Mouse (Mus musculus): Measurements from ENCODE around the gene Trap1. TPM values are rescaled to one million over a fixed set of nuclear protein-coding genes. Genes with fewer than 3 reads are reported as not detected.
"Not testable (repeated sequence)": the region's sequence is repeated elsewhere in the genome, so short reads cannot be mapped to it uniquely, and the experiment has no call there.

Trap1 gene
- polyA plus RNA-seq, 1 experiment from 2014 or later, result 51.5 TPM

DNA sequence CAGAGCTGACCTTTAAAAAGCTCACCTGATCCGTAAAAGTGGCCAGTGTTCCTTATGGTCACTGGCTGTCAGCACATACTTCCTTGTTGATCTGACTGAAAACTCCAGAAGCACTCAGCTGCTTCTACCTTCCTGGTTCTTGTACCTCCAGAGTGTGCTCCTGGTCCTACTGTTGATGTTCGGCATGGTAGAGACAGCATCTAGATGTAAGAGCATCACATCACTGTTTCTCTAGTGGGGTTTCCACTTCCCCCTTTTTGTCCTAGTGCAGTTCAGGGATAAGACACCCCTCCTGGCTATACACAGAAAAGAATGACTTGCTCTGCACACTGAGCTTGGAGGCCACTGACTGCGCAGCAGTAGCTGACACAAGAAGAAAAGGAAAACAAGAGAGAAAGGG, 43.2 kb downstream of the Trap1 start:
- ATAC-seq (replicated peaks), result no peak
- H3K36me3 ChIP-seq, result peaks cover 23% of the 10 kb centered on the region
- no peak overlapping the region for H3K4me2 ChIP-seq (replicated peaks)
- 87% methylated on average over 3 of the region's 3 CpGs for WGBS
- H3K27me3 ChIP-seq, result no peaks in the 10 kb centered on the region
- no peak overlapping the region for H3K9ac ChIP-seq (replicated peaks)
- H3K27ac ChIP-seq (replicated peaks), result no peak overlapping the region
- H3K9me3 ChIP-seq, result no peaks in the 10 kb centered on the region
- no peak overlapping the region for H3K4me3 ChIP-seq
- no peaks in the 10 kb centered on the region for H3K4me1 ChIP-seq

DNA sequence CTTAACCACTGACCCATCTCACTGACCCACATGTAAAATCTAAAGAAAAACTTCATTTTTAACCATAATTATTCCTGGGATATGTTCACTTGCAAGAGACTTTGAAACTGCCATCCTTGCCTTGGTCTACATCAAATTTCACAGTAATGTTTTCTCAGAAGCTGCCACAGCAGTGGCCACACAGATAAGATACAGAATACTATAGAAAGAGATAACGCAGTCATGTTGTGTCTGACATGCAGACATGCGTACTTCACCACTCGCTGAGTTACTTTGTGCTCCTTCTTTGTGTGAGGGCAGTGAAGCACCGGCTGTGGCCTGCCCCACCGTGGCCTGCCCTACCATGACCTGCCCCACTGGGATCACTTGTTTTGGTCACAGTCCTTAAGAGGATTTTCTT, 43.7 kb downstream of the Trap1 start:
- no peak for ATAC-seq (replicated peaks)
- Histone ChIP-seq H3K4me2 (replicated peaks) (no peak overlapping the region), H3K4me1 (no peaks in the 10 kb centered on the region), H3K36me3 (peaks cover 18% of the 10 kb centered on the region), H3K9ac (replicated peaks) (no peak overlapping the region), H3K9me3 (no peaks in the 10 kb centered on the region), H3K27ac (replicated peaks) (no peak overlapping the region), H3K27me3 (no peaks in the 10 kb centered on the region), H3K4me3 (no peak overlapping the region)
- WGBS, result 64% methylated on average over 5 of the region's 5 CpGs

DNA sequence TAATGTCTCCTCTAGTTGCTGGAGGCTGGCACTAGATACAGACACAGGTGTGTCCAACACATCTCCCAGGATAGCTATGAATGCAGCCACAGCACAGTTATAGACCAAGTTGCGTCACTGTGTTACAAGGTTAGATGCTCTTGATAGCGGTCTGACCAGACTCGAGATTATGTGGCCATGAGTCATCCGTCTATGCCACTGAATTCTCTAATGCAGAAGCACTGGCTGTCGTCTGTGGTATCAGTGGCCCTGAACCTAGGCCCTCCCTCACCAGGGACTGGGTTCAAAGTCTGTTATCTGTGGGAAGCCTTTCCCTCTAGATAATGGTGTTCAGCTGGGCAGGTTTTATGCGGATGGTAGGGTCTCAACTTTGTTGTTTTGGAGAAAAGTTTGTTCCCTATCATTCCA, 45.3 kb downstream of the Trap1 start:
- H3K9ac ChIP-seq (replicated peaks), result no peak overlapping the region
- peaks cover 3% of the 10 kb centered on the region; the same call in 1 of the 2 replicates for H3K36me3 ChIP-seq
- no peak overlapping the region for H3K27ac ChIP-seq (replicated peaks)
- H3K4me2 ChIP-seq (replicated peaks), result no peak overlapping the region
- WGBS, result 94% methylated on average over 6 of the region's 6 CpGs
- no peaks in the 10 kb centered on the region for H3K9me3 ChIP-seq
- H3K4me3 ChIP-seq, result no peak overlapping the region
- H3K27me3 ChIP-seq, result no peaks in the 10 kb centered on the region
- H3K4me1 ChIP-seq, result no peaks in the 10 kb centered on the region
- no peak for ATAC-seq (replicated peaks)

DNA sequence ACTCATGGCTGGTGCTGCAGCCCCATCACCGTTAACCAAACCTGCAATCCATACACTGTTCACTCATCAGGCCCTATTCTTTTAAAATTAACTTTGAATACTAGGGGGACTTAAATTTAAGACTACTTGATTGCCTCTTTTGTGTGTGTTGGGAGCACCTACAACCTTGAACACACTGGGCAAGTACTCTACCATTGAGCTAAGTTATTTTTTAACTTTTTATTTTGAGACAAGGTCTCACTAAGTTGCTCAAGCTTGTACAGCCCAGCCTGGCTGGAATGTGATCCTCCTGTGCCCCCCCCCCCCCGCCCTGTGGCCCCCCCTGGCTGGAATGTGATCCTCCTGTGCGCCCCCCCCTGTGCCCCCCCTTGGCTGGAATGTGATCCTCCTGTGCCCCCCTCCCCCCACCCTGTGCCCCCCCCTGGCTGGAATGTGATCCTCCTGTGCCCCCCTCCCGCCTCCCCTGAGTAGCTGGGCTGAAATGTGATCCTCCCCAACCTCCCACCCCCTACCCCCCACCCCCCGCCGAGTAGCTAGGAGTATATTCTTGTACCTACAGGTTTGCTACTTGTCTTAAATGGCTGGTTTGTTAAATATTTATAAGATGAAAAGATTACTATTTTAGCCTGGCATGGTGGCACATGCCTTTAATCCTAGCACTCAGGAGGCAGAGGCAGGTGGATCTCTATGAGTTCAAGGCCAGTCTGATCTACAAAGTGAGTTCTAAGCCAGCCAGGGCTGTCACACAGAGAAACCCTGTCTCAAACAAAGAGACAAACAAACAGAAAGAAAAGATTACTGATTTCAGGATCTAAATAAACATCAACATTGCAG, 46.0 kb downstream of the Trap1 start:
- Histone ChIP-seq H3K27me3 (no peaks in the 10 kb centered on the region), H3K36me3 (no peaks in the 10 kb centered on the region), H3K4me2 (replicated peaks) (no peak overlapping the region), H3K9me3 (no peaks in the 10 kb centered on the region), H3K4me1 (no peaks in the 10 kb centered on the region), H3K4me3 (no peak overlapping the region), H3K9ac (replicated peaks) (no peak overlapping the region), H3K27ac (replicated peaks) (no peak overlapping the region)
- 65% methylated on average over 6 of the region's 6 CpGs for WGBS
- ATAC-seq (replicated peaks), result no peak

DNA sequence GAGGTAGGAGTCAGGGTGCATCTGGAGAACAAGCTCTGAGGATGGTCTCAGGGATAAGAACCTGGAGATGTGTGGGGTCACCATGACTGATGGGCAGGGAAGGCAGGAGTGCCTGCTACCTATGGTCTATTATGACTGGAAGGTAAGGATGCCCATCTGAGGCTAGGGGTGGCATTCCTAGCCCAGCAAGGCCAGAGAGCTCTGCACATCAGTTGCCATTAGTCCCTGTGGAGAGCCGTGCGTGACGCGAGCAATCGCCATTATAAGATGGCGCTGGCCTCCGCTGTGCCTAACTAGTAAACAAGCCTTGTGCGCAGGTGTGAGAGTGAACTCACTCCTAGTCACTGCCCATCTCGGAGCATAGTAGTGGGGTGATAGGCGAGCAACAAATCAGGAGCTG, 47.1 kb downstream of the Trap1 start:
- WGBS, result 94% methylated on average over 10 of the region's 10 CpGs
- no peaks in the 10 kb centered on the region for H3K27me3 ChIP-seq
- no peaks in the 10 kb centered on the region for H3K4me1 ChIP-seq
- H3K27ac ChIP-seq (replicated peaks), result no peak overlapping the region
- H3K4me3 ChIP-seq, result no peak overlapping the region
- no peak for ATAC-seq (replicated peaks)
- H3K9me3 ChIP-seq, result no peaks in the 10 kb centered on the region
- no peak overlapping the region for H3K9ac ChIP-seq (replicated peaks)
- no peak overlapping the region for H3K4me2 ChIP-seq (replicated peaks)
- H3K36me3 ChIP-seq, result no peaks in the 10 kb centered on the region

DNA sequence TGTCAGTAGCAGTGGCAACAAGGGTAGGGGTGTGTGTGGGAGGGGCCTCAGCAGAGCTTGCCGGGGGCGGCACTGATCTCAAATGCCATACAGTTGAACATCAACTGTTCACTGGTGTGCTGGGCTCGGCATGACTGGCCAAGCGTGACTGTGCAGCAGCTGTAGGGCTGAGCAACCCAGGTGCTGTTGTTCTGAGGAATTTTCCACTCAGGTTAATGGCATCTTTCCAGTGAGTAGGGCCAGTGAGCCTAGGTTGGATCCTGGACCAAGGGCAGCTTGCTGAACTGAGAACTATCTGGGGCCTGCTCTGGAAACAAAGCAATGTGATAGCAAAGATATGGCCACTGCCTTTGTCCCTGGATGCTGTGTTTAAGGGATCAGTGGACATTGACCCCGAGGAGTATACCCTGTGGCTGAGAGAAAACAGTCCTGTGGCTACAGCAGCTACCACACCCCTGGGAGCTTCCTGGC, 48.2 kb downstream of the Trap1 start:
- H3K36me3 ChIP-seq, result no peaks in the 10 kb centered on the region
- no peak overlapping the region for H3K9ac ChIP-seq (replicated peaks)
- WGBS, result 85% methylated on average over 5 of the region's 5 CpGs
- H3K4me2 ChIP-seq (replicated peaks), result no peak overlapping the region
- no peaks in the 10 kb centered on the region for H3K4me1 ChIP-seq
- no peak overlapping the region for H3K27ac ChIP-seq (replicated peaks)
- no peak overlapping the region for H3K4me3 ChIP-seq
- no peaks in the 10 kb centered on the region for H3K9me3 ChIP-seq
- no peak for ATAC-seq (replicated peaks)
- no peaks in the 10 kb centered on the region for H3K27me3 ChIP-seq

DNA sequence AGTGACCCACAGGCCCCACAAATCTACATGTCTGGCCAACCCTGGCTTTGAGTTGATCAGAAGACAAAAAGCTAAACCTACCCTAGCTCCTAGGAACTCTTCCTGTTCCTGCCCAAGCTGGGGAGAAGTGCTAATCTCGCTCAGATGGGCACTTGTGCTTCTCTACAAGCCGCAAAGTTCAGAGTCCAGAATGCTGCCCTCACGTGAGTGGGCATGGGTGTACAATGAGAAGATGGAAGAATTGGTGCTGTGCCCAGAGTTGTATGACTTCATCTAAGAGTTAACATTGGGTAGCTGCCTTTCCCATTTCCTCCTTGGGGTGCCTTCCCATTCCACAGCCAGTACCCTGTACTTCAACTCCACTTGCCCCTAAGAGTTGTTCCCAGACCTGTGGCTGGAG, 50.4 kb downstream of the Trap1 start:
- ATAC-seq (replicated peaks), result no peak
- no peaks in the 10 kb centered on the region for H3K36me3 ChIP-seq

DNA sequence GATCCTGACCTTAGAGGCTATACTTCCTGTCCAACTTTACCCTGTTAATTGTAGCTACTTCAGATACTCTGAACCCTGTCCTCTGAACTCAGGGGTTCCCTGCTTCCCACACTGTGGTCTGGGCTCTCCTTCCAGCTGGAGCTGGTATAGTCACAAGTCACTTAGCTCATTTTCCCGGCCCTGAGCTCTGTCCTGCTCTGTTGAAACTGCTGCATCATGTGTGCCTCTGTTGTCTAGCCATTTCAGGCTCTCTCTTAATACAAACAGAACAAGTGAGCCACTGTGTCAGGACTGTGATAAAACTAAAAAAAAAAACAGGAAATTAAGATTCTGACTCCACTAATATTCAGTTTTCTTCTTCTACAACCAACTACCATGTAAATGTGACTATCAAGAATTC, 51.0 kb downstream of the Trap1 start:
- Histone ChIP-seq H3K27me3 (no peaks in the 10 kb centered on the region), H3K4me3 (no peak overlapping the region), H3K9ac (replicated peaks) (no peak overlapping the region), H3K4me1 (no peaks in the 10 kb centered on the region), H3K9me3 (no peaks in the 10 kb centered on the region), H3K27ac (replicated peaks) (no peak overlapping the region), H3K4me2 (replicated peaks) (no peak overlapping the region), H3K36me3 (no peaks in the 10 kb centered on the region)
- WGBS, result 70% methylated on average over 1 of the region's 1 CpGs
- ATAC-seq (replicated peaks), result no peak

More for the DNA sequence above, 50.4 kb downstream of the Trap1 start:
- no peaks in the 10 kb centered on the region for H3K9me3 ChIP-seq
- 86% methylated on average over 3 of the region's 3 CpGs for WGBS
- no peak overlapping the region for H3K4me3 ChIP-seq
- H3K27me3 ChIP-seq, result no peaks in the 10 kb centered on the region
- H3K27ac ChIP-seq (replicated peaks), result no peak overlapping the region
- no peaks in the 10 kb centered on the region for H3K4me1 ChIP-seq
- H3K9ac ChIP-seq (replicated peaks), result no peak overlapping the region
- H3K4me2 ChIP-seq (replicated peaks), result no peak overlapping the region

DNA sequence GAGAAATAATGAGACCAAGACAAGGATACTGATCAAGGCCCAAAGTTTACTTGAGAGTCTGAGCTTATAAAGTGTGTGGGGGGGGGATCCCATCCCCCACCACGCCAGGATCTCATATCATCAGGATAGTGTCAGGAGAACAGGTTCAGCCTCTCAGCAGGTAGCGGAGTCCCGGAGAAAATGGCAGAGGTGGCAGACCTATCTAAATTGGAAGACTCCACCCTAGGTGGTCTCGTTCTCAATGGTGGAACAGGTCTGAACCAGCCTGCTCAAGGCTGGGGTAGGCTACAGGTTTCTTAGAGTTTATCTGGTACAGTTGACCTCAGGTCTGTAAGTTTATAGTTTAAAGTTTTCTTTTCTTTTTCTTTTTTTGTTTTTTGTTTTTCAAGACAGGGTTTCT, 54.9 kb downstream of the Trap1 start:
- ATAC-seq (replicated peaks), result no peak
- H3K4me3 ChIP-seq, result no peak overlapping the region
- no peaks in the 10 kb centered on the region for H3K4me1 ChIP-seq
- H3K36me3 ChIP-seq, result no peaks in the 10 kb centered on the region
- no peak overlapping the region for H3K4me2 ChIP-seq (replicated peaks)
- WGBS, result 82% methylated on average over 4 of the region's 4 CpGs
- no peaks in the 10 kb centered on the region for H3K27me3 ChIP-seq
- H3K9ac ChIP-seq (replicated peaks), result no peak overlapping the region
- H3K9me3 ChIP-seq, result no peaks in the 10 kb centered on the region
- no peak overlapping the region for H3K27ac ChIP-seq (replicated peaks)

DNA sequence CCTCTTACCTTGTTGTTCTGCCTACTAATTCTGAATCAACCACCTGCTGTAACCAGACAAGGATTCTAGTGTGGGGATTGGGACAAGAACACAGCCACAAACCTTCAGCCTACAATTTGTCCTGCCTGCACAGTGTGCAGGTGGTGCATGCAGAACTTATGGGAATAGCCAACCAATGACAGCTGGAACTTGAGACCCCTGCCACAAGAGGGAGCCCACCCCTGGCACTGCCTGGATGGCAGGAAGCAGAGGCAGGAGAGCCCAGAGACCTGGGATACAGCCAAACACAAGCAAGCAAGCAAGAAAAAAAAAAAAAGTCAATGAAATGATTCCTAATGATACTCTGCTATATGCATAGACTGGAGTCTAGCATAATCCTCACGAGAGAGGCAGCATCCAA, 56.4 kb downstream of the Trap1 start:
- Histone ChIP-seq H3K4me1 (no peaks in the 10 kb centered on the region), H3K27me3 (no peaks in the 10 kb centered on the region), H3K4me3 (no peak overlapping the region), H3K4me2 (replicated peaks) (no peak overlapping the region), H3K27ac (replicated peaks) (no peak overlapping the region), H3K9ac (replicated peaks) (no peak overlapping the region), H3K9me3 (no peaks in the 10 kb centered on the region), H3K36me3 (no peaks in the 10 kb centered on the region)
- 88% methylated on average over 1 of the region's 1 CpGs for WGBS
- ATAC-seq (replicated peaks), result no peak

DNA sequence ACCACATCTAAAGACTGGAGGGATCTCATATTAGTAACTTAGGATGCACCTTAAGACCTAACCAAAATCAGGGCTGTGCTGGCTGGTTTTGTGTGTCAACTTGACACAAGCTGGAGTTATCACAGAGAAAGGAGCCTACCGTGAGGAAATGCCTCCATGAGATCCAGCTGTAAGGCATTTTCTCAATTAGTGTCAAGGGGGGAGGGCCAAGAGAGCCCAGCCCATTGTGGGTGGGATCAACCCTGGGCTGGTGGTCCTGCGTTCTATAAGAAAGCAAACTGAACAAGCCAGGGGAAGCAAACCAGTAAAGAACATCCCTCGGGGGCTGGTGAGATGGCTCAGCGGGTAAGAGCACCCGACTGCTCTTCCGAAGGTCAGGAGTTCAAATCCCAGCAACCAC, 60.2 kb downstream of the Trap1 start:
- not testable (repeated sequence) for H3K4me1 ChIP-seq; H3K27me3 ChIP-seq; H3K4me3 ChIP-seq; ATAC-seq (replicated peaks); H3K4me2 ChIP-seq (replicated peaks); H3K9ac ChIP-seq (replicated peaks); H3K27ac ChIP-seq (replicated peaks); H3K9me3 ChIP-seq; H3K36me3 ChIP-seq
- 93% methylated on average over 6 of the region's 6 CpGs for WGBS

DNA sequence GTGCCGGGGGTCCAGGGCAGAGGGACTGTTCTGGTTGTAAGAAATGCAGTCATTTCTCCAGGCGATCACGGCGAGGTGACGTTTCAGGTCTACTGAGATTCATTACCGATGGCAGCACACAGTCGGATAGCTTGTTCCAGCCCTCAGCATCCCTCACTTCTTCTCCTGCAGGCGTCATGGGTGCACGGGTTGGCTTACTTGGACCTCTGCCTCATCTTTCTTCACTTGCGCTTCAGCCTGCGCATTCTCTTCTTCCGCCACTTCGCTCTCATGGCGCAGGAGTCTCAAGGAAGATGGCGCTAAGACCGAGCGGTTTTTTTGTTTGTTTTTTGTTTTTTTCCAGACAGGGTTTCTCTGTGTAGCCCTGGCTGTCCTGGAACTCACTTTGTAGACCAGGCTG, 60.8 kb downstream of the Trap1 start:
- not testable (repeated sequence) for H3K4me3 ChIP-seq; H3K36me3 ChIP-seq; H3K4me1 ChIP-seq; H3K27me3 ChIP-seq; H3K27ac ChIP-seq (replicated peaks); ATAC-seq (replicated peaks); H3K9ac ChIP-seq (replicated peaks); H3K9me3 ChIP-seq; H3K4me2 ChIP-seq (replicated peaks)
- WGBS, result 85% methylated on average over 17 of the region's 17 CpGs
